Mouse (Mus musculus) megakaryocyte progenitor cell, adult 5-6 weeks (primary cell): Measurements from ENCODE around the gene Dhx57. TPM values are rescaled to one million over a fixed set of nuclear protein-coding genes. Genes with fewer than 3 reads are reported as not detected.
"Not testable (repeated sequence)": the region's sequence is repeated elsewhere in the genome, so short reads cannot be mapped to it uniquely, and the experiment has no call there.

Experiments
- ATAC-seq: replicated peaks from 2 replicates; pipeline ENCODE4 v1.8.0; 2016; ENCODE audit warnings: mild to moderate bottlenecking, moderate TSS enrichment, inconsistent platforms; ENCODE audit not compliant: poor library complexity
- total RNA-seq, 2 experiments: library from RNA; stranded (forward) in 1 of 2; stranded (reverse) in 1 of 2; fragments of 157-497, 149-512 nt in 1 of 2; fragments of 200-1000 nt in 1 of 2; gene quantifications; 2 replicates each; pipeline versions ENCODE4 v1.2.3 to v1.2.4; 2015 to 2017

Dhx57 gene
- total RNA-seq, 2 experiments from 2014 or later: 10.2 to 11.3 TPM

DNA sequence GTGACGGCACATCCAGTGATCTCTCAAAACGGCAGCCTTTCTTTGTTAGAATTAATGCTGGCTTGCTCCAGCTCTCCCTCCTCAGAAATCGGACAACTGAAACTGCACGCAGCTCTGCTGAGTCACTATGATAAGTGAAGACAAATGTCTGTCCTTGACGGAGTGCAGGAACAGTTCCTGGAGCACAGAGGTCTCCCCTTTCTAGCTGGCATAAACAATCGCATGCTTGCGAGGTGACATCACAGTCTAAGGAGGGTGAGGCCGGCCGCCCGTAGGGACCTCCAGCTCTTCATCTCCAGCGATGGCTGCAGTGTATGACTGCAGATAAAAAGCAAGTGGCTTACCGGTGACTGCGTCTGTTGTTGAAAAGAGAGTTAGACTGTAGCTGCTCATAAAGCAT is 35.1 kb downstream of the Dhx57 start:
- peak; percentile 23; the same call in 1 of the 2 replicates for ATAC-seq

DNA sequence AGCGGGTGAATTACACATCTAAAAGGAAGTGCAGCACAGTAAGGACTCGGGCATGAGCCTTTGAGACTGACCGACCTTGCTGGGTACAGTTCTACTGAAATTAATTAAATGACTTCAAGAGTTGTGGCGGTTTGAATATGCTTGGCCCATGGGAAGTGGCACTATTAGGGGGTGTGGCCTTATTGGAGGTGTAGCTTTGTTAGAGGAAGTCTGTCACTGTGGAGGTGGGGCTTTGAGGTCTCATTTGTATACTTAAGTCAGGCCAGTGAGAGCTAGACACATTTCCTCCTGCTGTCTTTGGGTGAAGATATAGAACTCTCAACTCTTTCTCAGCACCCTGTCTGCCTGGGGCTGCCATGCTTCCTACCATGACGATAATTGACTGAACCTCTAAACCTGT is 35.9 kb downstream of the Dhx57 start:
- ATAC-seq: no peak

DNA sequence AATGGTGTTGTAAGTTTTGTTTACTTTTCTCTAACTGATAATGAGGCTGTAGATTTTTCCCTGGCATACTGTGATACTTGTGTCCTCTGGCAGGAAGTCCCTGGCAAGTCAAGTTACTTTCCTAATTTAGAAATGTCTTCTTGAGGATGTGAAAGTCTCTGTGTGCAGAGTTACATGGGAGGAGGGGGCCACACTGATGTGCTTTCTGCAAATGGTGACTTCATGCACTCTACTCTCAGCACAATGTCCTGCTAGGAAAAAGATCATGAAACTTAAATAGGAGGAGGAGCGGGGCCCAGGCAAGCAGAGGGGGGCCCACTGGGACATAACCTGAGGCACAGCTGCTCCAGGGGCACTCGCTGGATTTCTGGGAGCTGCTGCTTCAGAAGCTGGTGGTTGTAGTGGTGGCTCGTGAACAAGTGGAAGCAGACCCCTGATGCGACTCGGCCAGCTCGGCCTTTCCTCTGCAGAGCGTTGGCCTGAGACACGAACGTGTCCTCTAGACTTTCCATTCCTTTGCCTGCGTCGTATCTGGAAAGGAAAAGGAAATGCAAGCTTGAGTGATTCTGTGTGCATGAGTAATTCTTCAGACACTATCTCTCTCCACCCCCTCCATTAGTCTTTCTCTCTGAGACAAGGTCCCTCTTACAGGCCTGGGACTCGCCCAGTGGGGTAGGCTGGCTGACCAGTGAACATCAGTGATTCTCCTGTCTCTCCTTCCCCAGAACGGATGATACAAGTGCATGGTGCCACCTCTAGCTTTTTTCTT is 37.3 kb downstream of the Dhx57 start:
- peak; percentile 64 for ATAC-seq

DNA sequence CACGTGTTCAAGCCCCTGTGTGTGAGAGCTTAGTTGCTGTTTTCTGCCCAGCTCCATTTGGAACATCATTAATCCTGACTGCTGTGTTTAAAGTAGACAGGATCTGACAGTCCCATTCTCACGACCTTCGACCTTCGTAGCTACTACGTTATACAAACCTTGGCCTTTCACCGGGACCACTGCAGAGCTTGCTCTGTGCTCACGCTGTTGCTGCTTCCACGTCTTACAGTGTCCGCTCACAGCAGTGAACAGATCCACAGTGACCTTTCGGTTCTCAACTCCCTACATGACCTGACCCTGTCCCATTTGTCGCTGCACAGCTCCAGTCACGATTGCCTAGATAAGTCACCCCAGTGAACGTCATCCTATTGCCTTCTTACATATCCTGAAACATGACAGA is 47.2 kb downstream of the Dhx57 start:
- ATAC-seq: no peak

DNA sequence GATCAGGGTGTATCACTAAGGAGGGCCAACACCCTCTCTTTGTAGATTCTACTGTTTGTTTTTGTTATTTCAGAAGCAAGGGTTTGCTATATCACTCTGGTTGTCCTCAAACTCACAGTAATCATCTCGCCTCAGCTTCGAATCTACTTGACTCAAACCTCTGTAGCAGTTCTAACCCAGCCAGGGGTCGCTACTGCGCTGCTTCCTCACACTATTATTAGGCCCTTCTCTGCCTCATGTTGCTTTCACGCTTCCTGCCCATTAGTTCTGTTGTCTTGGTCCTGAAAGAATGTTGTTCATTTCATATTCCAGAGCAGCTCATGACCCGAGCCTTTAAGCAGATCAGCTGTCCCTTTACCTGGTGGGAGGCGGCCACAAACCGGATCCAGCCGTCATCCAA is 48.7 kb downstream of the Dhx57 start:
- ATAC-seq: no peak

DNA sequence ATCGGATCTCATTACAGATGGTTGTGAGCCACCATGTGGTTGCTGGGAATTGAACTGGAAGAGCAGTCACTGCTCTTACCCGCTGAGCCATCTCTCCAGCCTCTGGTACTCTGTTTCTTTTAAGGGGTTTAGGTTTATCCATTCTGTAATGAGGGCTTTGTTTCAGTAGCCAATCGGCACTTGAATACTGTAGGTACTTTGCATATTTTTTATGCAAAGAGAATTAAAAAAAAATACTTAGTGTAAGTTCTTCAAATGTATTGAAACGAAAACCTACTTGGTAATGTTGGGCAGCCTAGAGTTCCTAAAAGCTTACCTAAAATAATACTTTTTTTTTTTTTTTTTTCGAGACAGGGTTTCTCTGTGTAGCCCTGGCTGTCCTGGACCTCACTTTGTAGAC is 52.8 kb downstream of the Dhx57 start:
- no peak for ATAC-seq

DNA sequence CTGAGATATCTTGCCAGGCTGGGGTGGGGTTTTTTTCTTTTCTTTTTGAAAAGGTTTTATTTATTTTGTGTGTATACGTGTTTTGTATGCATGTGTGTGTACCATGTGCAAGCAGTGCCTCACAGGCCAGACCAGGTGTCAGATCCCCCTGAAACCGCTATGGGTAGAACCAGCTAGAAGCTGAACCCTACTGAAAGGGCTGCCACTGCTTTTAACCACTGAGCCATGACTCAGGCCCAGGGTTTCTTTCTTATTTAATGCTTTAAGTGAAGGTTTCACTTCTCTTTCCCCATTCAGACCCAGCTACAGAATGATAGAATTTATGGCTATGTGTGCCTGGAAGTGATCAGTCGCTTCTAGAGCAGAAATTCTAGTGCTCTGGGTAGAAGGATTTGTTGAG is 53.5 kb downstream of the Dhx57 start:
- peak; percentile 77 for ATAC-seq

DNA sequence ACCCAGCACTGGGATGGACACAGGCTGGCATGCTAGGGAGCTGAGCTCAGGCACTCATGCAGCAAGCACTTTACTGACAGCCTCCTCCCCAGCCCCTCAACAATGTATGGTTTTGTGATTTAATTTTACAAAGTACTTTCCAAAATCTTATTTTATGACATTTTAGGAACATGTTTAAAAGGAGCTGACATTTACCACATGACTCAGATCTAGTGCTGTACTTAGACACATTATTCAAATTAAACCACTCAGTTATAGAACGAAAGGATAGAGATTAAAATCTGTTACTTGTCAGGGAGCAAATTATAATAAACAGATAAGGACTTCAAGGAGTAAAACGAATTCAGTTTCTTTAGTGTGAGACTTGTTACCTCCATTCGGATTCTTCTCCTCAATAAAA is 54.8 kb downstream of the Dhx57 start:
- no peak for ATAC-seq

DNA sequence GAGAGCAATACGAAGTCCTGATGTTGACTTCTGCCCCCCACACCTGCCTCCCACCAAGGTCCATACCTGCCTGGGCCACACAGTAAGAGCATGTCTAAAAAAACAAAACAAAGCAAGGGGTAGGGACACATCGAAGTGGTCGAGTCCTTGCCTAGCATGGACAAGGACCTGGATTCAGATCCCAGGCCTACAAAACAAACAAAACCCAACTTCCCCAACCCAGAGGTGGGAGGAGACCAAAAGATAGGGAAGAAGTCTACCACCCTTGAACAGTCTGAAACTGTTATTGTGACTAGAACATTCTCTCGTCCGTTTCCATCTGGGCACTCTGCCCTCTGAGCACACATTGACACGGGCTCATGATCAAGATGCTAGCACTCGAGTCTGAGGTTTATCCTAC is 55.9 kb downstream of the Dhx57 start:
- ATAC-seq: no peak

DNA sequence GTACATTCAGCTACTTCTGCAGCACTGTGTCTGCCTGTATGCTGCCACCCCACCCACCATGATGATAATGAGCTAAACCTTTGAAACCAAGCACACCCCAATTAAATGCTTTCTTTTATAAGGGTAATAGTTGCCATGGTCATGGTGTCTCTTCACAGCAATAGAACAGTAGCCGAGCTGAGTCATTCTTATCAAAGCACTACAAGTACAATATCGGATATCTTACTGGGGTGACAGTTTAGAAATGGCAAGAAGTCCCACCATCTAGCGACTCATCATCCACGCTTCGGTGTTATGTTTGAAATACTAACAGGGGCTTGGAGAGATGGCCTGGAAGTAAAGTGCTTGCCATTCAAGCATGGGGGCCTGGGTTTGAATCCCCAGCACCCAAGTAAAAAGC is 56.4 kb downstream of the Dhx57 start:
- 0 out of 2 replicates have a peak, but pooled peaks have one; percentile 26 for ATAC-seq

DNA sequence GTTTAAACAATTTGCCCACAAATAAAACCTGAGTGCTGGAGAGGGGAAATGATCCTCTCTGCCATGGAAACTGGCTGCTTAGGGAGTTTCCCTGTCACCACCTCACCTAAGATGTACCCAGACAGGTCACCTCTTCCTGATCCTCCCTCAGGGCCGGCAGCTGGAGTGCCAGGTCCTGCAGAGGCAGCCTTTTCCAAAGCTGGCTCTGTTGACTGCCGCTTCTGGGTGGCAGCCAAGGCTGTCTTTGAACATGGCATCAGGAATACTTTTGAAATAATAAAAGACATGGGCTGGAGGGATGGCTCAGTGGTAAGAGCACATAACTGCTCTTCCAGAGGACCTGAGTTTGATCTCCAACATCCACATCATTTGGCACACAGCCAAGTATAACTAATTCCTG is 60.9 kb downstream of the Dhx57 start:
- no peak for ATAC-seq

DNA sequence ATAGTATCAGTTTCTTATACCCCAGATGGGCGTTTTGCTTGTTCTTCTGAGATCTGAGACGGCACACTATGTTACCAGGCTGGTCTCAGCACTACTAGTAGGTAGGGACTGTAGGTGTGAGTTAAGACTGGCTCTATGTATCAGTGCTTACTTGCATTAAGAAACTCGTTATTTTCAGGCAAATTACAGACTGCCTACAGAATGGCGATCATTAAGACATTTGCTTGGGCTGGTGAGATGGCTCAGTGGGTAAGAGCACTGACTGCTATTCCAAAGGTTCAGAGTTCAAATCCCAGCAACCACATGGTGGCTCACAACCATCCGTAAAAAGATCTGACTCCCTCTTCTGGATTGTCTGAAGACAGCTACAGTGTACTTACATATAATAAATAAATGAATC is 65.1 kb downstream of the Dhx57 start:
- not testable (repeated sequence) for ATAC-seq

DNA sequence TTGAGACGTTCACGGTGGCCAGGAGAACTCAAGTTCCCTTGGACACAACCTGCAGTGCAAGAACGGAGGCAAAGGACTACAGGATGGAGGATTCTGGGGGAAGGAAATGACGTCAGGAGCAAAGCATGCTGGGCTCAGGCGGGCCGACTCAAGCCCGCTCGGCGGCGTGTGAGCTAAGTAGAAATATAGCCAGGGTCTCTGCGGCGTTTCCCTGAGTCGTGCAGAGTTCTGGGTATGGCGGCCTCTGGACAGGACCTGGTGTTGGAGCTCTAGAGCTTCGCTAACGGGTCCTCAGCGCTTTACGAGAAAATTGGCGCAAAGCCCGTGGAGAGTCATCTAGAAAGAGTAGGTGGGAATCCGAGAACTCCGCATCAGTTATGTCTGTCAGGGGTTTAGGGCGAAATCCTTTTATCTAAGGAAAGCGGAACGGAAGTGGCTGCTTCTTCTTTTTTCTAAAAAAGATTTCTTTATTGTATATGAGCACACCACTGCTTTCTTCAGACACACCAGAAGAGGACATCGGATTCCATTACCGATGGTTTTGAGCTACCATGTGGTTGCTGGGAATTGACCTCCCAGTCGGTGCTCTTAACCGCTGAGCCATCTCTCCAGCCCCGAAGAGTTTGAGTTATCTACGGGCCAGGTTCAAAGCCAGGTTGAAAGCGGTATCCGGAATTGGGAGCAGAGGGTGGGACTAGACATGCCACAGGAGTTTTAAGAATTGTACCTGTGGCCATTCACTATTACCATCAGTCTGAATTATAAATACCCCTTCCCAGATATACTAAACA is 65.8 kb downstream of the Dhx57 start, which contains the start of gene Gemin6:
Gene Gemin6, plus strand, starts transcription at position 116 of the 791 bp plus-strand sequence.
- peak; percentile 93 for ATAC-seq

DNA sequence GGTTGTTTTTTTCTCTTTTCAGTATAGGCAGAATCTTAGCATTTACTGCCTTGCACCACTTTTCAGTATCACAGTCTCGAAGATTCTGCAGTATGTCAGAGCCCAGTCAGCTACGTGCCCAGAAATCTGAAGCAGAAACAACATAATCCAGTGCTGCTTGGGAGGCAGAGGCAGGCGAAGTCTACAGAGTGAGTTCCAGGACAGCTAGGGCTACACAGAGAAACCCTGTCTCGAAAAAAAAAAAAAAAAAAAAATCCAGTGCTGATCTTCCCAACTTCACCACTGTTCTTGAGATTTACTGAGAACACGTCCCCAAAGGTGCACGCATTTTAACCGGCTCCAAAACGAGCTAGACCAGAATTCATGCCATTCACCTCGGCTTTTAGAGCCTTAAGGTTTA is 66.4 kb downstream of the Dhx57 start:
- ATAC-seq: peak; percentile 24; the same call in 1 of the 2 replicates

DNA sequence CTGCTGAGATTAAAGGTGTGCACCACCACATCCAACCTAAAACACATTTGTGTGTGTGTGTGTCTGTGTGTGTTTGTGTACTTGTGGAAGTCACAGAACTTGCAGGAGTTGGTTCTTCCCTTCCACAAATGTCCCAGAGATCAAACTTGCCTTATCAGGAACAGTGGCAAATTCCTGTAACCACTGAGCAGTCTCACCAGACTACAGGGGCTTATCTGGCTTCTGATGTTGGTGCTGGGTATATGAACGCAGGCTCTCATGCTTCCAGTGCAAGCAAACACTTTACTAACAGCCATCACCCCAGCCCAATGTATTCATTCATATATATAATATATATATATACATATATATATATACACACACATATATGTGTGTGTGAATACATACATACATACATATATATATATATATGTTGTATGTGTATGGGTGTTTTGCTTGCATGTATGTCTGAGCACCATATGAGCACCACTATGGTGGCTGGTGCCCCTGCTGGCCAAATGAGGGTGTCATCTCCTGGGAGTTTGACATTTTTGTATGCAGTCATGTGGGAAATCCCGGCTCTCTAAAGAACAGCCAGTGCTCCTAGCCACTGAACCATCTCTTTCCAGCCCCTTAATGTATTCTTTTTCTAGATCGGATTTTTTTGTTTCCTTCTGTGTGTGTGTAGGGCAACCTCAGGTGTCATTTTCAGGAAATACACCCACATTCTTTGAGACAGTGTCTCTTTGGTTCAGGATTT is 68.2 kb downstream of the Dhx57 start:
- peak; percentile 53 for ATAC-seq

DNA sequence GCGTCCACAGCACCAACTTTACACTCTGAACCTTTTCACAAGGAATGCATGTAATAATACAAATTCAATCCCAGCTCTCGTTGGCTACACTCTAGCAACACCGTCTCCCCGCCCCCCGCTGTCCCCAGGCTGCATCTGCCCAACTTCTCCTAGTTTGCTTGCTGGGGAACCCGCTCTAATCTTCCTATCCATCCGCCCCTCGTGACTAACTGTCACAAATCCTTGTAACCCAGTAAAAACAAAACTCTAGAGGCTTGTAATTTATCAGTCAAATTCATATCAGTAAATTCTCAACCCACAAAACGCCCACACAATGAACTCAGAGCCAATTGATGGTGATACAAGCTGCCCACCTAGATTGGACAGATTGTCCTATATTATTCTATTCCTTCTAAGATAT is 69.1 kb downstream of the Dhx57 start:
- no peak for ATAC-seq

DNA sequence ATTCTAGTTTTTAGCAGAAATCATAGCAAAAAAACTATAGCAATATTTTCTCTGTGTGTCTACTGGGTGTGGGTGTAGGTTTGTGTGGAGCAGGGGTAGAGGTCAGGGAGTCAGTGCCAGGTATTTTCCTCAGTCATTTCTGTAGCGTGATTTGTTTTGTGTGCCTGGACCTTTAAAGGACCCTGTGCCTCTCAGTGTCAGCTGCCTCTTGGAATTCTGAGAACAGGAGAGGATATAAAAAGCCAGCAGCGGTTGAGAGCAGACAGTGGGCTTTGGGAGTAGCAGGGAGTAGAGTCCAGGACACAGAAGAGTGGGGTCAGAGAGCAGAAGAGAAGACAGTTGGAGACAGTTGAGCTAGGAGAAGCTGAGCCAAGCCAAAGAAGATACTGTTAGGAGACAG is 70.1 kb downstream of the Dhx57 start:
- no peak for ATAC-seq

DNA sequence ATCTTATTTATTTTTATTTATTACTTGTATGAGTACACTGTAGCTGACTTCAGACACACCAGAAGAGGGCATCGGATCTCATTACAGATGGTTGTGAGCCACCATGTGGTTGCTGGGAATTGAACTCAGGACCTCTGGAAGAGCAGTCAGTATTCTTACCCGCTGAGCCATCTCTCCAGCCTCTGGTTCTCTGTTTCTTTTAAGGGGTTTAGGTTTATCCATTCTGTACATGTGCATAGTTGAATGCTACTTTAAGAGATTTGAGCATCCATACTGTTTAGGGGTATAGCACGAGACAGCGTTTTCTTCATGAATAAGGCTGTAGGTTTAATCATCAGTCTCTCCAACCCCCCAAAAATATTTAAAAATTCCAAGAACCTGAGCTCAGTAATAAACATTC is 76.3 kb downstream of the Dhx57 start:
- not testable (repeated sequence) for ATAC-seq

DNA sequence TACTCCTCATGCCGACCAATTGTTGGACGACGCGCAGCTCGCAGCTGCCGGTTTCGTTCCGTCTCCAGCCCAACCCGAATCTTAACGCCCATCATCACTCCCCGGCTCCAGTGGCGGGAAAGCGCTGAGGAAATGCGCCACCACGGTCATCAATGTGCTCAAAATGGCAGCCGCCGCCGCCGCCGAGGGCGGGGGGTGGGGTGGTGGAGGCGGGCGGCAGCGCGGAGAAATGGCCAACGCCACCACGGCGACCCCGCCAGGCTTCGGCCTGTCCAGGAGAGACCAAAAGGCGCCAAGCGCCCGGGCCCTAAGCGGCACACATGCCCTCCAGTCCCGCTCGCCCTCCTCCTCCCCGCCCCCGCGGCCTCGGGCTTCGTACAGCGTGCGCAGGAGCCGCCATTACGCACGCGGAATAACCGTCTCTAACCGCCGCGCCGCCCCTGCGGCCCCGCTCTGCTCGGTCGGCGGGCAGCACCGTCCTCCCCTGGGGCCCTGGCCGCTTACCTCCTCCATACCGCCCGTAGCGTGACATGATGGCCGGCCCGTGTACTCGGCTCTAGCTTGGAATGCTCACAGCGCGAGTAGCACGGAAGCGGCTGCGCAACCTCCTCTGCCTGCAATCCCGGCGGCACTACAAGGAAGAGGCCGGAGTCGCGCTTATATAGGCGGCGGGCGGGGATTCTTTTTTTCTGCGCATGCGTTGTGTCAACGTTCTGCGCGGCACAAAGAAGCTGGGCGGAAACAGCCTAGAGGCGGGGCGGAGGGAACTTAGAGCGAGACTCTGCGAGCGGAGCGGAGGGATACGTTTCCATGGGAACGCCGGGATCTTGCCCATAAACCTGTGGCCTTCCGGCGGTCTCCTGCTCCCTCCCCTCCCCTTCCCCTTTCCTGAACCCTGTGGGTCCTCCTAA is 83.3 kb downstream of the Dhx57 start, which contains the start of the genes Srsf7 and Ttc39d:
Gene Srsf7, minus strand, starts transcription at position 637 of the 911 bp plus-strand sequence.
Gene Ttc39d, plus strand, starts transcription at position 790 of the 911 bp plus-strand sequence.
- ATAC-seq: peak; percentile 86

DNA sequence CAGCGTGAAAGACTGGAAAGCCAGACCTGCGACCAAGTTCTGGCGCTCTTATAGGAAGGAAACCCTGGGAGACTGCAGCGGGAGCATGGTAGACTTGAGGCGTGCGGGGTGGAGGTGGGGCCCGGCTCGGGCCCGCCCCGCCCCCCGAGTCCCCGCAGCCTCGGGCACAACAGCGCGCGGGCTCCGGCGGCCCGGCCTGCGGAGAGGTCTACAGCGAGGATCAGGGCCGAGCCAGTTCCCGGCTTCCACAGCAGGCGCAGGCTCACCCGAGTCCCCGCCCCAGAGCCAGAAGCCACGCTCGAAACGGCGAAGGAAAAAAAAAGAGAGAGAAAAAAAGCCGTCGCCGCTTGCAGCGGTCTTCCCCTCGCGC is 84.0 kb downstream of the Dhx57 start:
- peak; percentile 19 for ATAC-seq
